ENCODE assay signal across 11 mouse cellular contexts in the genomic region with DNA sequence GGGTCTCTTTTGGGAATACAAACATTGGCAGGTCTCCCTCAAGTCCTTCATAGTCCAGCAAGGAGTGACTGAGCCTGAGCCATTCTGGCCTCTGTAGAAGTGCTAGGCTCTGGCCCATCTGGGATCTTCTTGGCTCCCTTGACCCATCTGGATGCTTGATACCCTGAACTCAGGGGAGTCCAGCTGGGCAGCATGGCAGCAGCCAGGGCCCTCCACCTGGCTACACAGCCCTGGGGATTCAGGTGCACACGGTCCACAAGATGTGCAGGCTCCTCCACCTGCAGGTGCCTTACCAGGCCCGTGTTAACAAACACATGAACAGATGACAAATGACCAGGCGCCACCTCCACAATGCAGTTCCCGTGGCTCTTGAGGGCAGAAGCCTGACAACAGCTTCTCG. TPM values are rescaled to one million over a fixed set of nuclear protein-coding genes. Genes with fewer than 3 reads are reported as not detected.
DNase-seq lines count a peak whose midpoint lies in the region; ATAC-seq lines count a peak whose summit lies in the region.
"Had no signal": no experiment of that assay in that cellular context is flagged by ENCODE, and none has a peak within 500 bp of the region (broad histone marks: within the 10 kb centered on the region; RNA-seq: fewer than 3 reads in every experiment).

No protein-coding gene starts in this region.

- no peak overlapping the region for H3K4me3 ChIP-seq in lung, embryonic 15.5 days
- no peak overlapping the region for H3K4me3 ChIP-seq in limb, embryonic 13.5 days
- no peak overlapping the region for H3K4me3 ChIP-seq in stomach, embryonic 16.5 days (replicated peaks; ENCODE audit: low read length)

- peak; percentile 53 to 63 for DNase-seq in cerebellum, postnatal 10 days
- DNase-seq in cerebellum, adult 11 months, result no peak
- no peak for DNase-seq in lung, adult 18-20 months
- no peak for DNase-seq in right cerebral cortex, adult 2 months (ENCODE audit: low spot score in 2 of 2)
- DNase-seq: adrenal gland, postnatal 14 days; cerebellum, adult 9-10 months; lung, postnatal 14 days had no signal

- H3K9me3 ChIP-seq in lung, embryonic 15.5 days, result no peaks in the 10 kb centered on the region
- H3K9me3 ChIP-seq in limb, embryonic 13.5 days, result no peaks in the 10 kb centered on the region
- no peaks in the 10 kb centered on the region for H3K9me3 ChIP-seq in stomach, embryonic 16.5 days (replicated peaks; ENCODE audit: control insufficient read depth, low read length)

- peak overlapping the region; percentile 89 for H3K27ac ChIP-seq in lung, embryonic 15.5 days
- peak overlapping the region; percentile 83; the same call in 1 of the 2 replicates for H3K27ac ChIP-seq in limb, embryonic 13.5 days
- H3K27ac ChIP-seq in stomach, embryonic 16.5 days (ENCODE audit: low read length), result peak overlapping the region; percentile 76

- peaks cover 44% of the 10 kb centered on the region for H3K36me3 ChIP-seq in lung, embryonic 15.5 days
- peaks cover 98% of the 10 kb centered on the region for H3K36me3 ChIP-seq in limb, embryonic 13.5 days
- peaks cover 17% of the 10 kb centered on the region for H3K36me3 ChIP-seq in stomach, embryonic 16.5 days (ENCODE audit: control insufficient read depth, insufficient read depth, low read length)

- H3K27me3 ChIP-seq in lung, embryonic 15.5 days, result no peaks in the 10 kb centered on the region
- H3K27me3 ChIP-seq in limb, embryonic 13.5 days, result no peaks in the 10 kb centered on the region
- no peaks in the 10 kb centered on the region for H3K27me3 ChIP-seq in stomach, embryonic 16.5 days (ENCODE audit: control insufficient read depth, insufficient read depth, low read length)

- no peak overlapping the region for H3K9ac ChIP-seq in lung, embryonic 15.5 days
- peak overlapping the region; percentile 51 for H3K9ac ChIP-seq in limb, embryonic 13.5 days
- H3K9ac ChIP-seq in stomach, embryonic 16.5 days (ENCODE audit: low read length), result peak overlapping the region; percentile 58; the same call in 1 of the 2 replicates

- no peak for ATAC-seq in lung, embryonic 15.5 days (ENCODE audit: borderline replicate concordance, extremely low read depth, low FRiP score, low TSS enrichment)
- ATAC-seq in limb, embryonic 13.5 days (ENCODE audit: low FRiP score, low read depth), result no peak
- no peak for ATAC-seq in stomach, embryonic 16.5 days (ENCODE audit: insufficient read depth, low FRiP score)
- ATAC-seq in megakaryocyte progenitor cell, adult 5-6 weeks (replicated peaks; ENCODE audit: poor library complexity), result no peak

- 36% methylated on average over 5 of the region's 5 CpGs for WGBS in lung, embryonic 15.5 days
- 62% methylated on average over 5 of the region's 5 CpGs for WGBS in limb, embryonic 13.5 days
- WGBS in stomach, embryonic 16.5 days, result 28% methylated on average over 5 of the region's 5 CpGs

- H3K4me1 ChIP-seq in lung, embryonic 15.5 days, result peaks cover 97% of the 10 kb centered on the region
- H3K4me1 ChIP-seq in limb, embryonic 13.5 days, result peaks cover 79% of the 10 kb centered on the region
- peaks cover 90% of the 10 kb centered on the region for H3K4me1 ChIP-seq in stomach, embryonic 16.5 days (ENCODE audit: control insufficient read depth, insufficient read depth, low read length)

- H3K4me2 ChIP-seq in lung, embryonic 15.5 days, result peak overlapping the region; percentile 28; the same call in 1 of the 2 replicates
- no peak overlapping the region for H3K4me2 ChIP-seq in limb, embryonic 13.5 days (replicated peaks)
- H3K4me2 ChIP-seq in stomach, embryonic 16.5 days (ENCODE audit: low read depth, low read length), result no peak overlapping the region

RNA-seq across cellular contexts. Expression of a gene that starts 10.0 kb away (rescaled TPM):
- polyA plus RNA-seq in lung, embryonic 15.5 days (2015; fragmentation: Nextera tagmentation; extraction: Ambion mirVana), result 145 and 157 TPM in 2 replicates
- 62.5 and 71.0 TPM in 2 replicates for polyA plus RNA-seq in limb, embryonic 13.5 days (2015; fragmentation: Nextera tagmentation; extraction: Ambion mirVana)
- polyA plus RNA-seq in stomach, embryonic 16.5 days (2015; fragmentation: Nextera tagmentation; extraction: Ambion mirVana), result 50.7 and 52.8 TPM in 2 replicates
- 84.3 and 85.6 TPM in 2 replicates for total RNA-seq in megakaryocyte progenitor cell, adult 5-6 weeks (2015)
- 74.8 and 96.1 TPM in 2 replicates for total RNA-seq in megakaryocyte progenitor cell, adult 5-6 weeks (2017)

RNA-seq across cellular contexts. Expression of a gene that starts 14.0 kb away (rescaled TPM):
- polyA plus RNA-seq in lung, embryonic 15.5 days (2015; fragmentation: Nextera tagmentation; extraction: Ambion mirVana), result 11.4 TPM in 2 replicates
- polyA plus RNA-seq in limb, embryonic 13.5 days (2015; fragmentation: Nextera tagmentation; extraction: Ambion mirVana), result 2.2 and 2.4 TPM in 2 replicates
- polyA plus RNA-seq in stomach, embryonic 16.5 days (2015; fragmentation: Nextera tagmentation; extraction: Ambion mirVana), result 9.7 and 12.2 TPM in 2 replicates
- total RNA-seq in megakaryocyte progenitor cell, adult 5-6 weeks (2015), result 1.8 and 2.1 TPM in 2 replicates
- 0.54 and 0.92 TPM in 2 replicates for total RNA-seq in megakaryocyte progenitor cell, adult 5-6 weeks (2017)

RNA-seq across cellular contexts. Expression of a gene that starts 20.2 kb away (rescaled TPM):
- 232 and 246 TPM in 2 replicates for polyA plus RNA-seq in lung, embryonic 15.5 days (2015; fragmentation: Nextera tagmentation; extraction: Ambion mirVana)
- polyA plus RNA-seq in limb, embryonic 13.5 days (2015; fragmentation: Nextera tagmentation; extraction: Ambion mirVana), result 246 and 251 TPM in 2 replicates
- 152 and 171 TPM in 2 replicates for polyA plus RNA-seq in stomach, embryonic 16.5 days (2015; fragmentation: Nextera tagmentation; extraction: Ambion mirVana)
- total RNA-seq in megakaryocyte progenitor cell, adult 5-6 weeks (2015), result 163 and 168 TPM in 2 replicates
- 291 and 325 TPM in 2 replicates for total RNA-seq in megakaryocyte progenitor cell, adult 5-6 weeks (2017)

RNA-seq across cellular contexts. Expression of a gene that starts 44.8 kb away (rescaled TPM):
- 8.3 and 9.3 TPM in 2 replicates for polyA plus RNA-seq in lung, embryonic 15.5 days (2015; fragmentation: Nextera tagmentation; extraction: Ambion mirVana)
- 12.8 and 14.7 TPM in 2 replicates for polyA plus RNA-seq in limb, embryonic 13.5 days (2015; fragmentation: Nextera tagmentation; extraction: Ambion mirVana)
- polyA plus RNA-seq in stomach, embryonic 16.5 days (2015; fragmentation: Nextera tagmentation; extraction: Ambion mirVana), result 2.7 and 10.3 TPM in 2 replicates
- total RNA-seq in megakaryocyte progenitor cell, adult 5-6 weeks (2015), result 113 and 131 TPM in 2 replicates
- 113 and 126 TPM in 2 replicates for total RNA-seq in megakaryocyte progenitor cell, adult 5-6 weeks (2017)

RNA-seq across cellular contexts. Expression of a gene that starts 55.6 kb away (rescaled TPM):
- polyA plus RNA-seq in lung, embryonic 15.5 days (2015; fragmentation: Nextera tagmentation; extraction: Ambion mirVana), result 18.6 and 20.8 TPM in 2 replicates
- polyA plus RNA-seq in limb, embryonic 13.5 days (2015; fragmentation: Nextera tagmentation; extraction: Ambion mirVana), result 14.7 and 16.6 TPM in 2 replicates
- 19.8 and 21.9 TPM in 2 replicates for polyA plus RNA-seq in stomach, embryonic 16.5 days (2015; fragmentation: Nextera tagmentation; extraction: Ambion mirVana)
- total RNA-seq in megakaryocyte progenitor cell, adult 5-6 weeks (2015), result 0.59 and 2.1 TPM in 2 replicates
- 1.1 and 4.7 TPM in 2 replicates for total RNA-seq in megakaryocyte progenitor cell, adult 5-6 weeks (2017)

Comparison
In these comparisons a context has a peak if more than half of its experiments do, and no peak if none do; other contexts are left out.
1. DNase-seq: peak in cerebellum, postnatal 10 days (2 of 2); none in cerebellum, adult 11 months (single experiment), lung, adult 18-20 months (0 of 2) and right cerebral cortex, adult 2 months (0 of 2).
2. Peak in every context shown above with its lines, with median percentiles within 50 percentile points of each other: H3K27ac ChIP-seq.